Mouse (Mus musculus) liver, postnatal 0 days (tissue): Measurements from ENCODE around the gene Zfp91. TPM values are rescaled to one million over a fixed set of nuclear protein-coding genes. Genes with fewer than 3 reads are reported as not detected.

Experiments used
- ATAC-seq: fragments of 200-750 bp; cut with Nextera tagmentation; 2 replicates; pipeline ENCODE4 v1.8.0; 2017; ENCODE audit warnings: mild to moderate bottlenecking, moderate library complexity
- DNase-seq: peaks from one replicate; pipeline ENCODE4 v3.0.0-alpha.2; 2016
- H3K27ac ChIP-seq: fragments of 300-500 bp; sonication (generic); 2 replicates; pipeline ENCODE4 v1.5.1; 2014; ENCODE audit warnings: antibody characterized with exemption, moderate library complexity, mild to moderate bottlenecking, low read depth
- H3K27me3 ChIP-seq: fragments of 300-500 bp; sonication (generic); 2 replicates; pipeline ENCODE4 v1.6.1; 2014; ENCODE audit warnings: low read length, control low read depth, mixed read lengths; ENCODE audit not compliant: insufficient read depth
- H3K36me3 ChIP-seq: fragments of 300-500 bp; sonication (generic); replicated peaks from 2 replicates; pipeline ENCODE4 v1.6.1; 2014; ENCODE audit warnings: mild to moderate bottlenecking, control low read depth, low read length, moderate library complexity, mixed read lengths; ENCODE audit not compliant: insufficient read depth
- H3K4me1 ChIP-seq: fragments of 300-500 bp; sonication (generic); 2 replicates; pipeline ENCODE4 v1.6.1; 2014; ENCODE audit warnings: antibody characterized with exemption, mild to moderate bottlenecking, control low read depth; ENCODE audit not compliant: insufficient read depth
- H3K4me2 ChIP-seq: fragments of 300-500 bp; sonication (generic); 2 replicates; pipeline ENCODE4 v1.6.1; 2014; ENCODE audit warnings: low read depth, mild to moderate bottlenecking, low read length, moderate library complexity, mixed read lengths
- H3K4me3 ChIP-seq: fragments of 300-500 bp; sonication (generic); 2 replicates; pipeline ENCODE4 v1.5.1; 2014; ENCODE audit warnings: low read depth, low read length
- H3K9ac ChIP-seq: fragments of 300-500 bp; sonication (generic); replicated peaks from 2 replicates; pipeline ENCODE4 v1.6.1; 2014; ENCODE audit warnings: mild to moderate bottlenecking, moderate library complexity
- H3K9me3 ChIP-seq: fragments of 300-500 bp; sonication (generic); 2 replicates; pipeline ENCODE4 v1.6.1; 2016; ENCODE audit warnings: mild to moderate bottlenecking, control low read depth, low read length, mixed read lengths
- CTCF ChIP-seq: sonication (generic); IDR thresholded peaks from 2 replicates; pipeline ENCODE4 v1.5.1; 2016; ENCODE audit warnings: antibody characterized with exemption, low read depth
- EP300 ChIP-seq: IDR thresholded peaks from 2 replicates; pipeline ENCODE4 v1.6.1; 2016; ENCODE audit warnings: antibody characterized with exemption, low read depth, mild to moderate bottlenecking
- WGBS: fragments of 180-500 bp; shearing (Covaris S2); extraction: QIAGEN DNeasy Blood & Tissue Kit; methylation state at CpG from one replicate; pipeline ENCODE4 v1.1.7; 2014; ENCODE audit not compliant: insufficient replicate concordance; 5-methylcytosine and 5-hydroxymethylcytosine counted together
- polyA plus RNA-seq: library from polyadenylated mRNA; unstranded; fragments of >200 nt; fragmentation: Nextera tagmentation; extraction: Ambion mirVana; gene quantifications from 2 replicates; pipeline ENCODE4 v1.2.1, GENCODE M21; 2015

Zfp91 gene
- polyA plus RNA-seq, 1 experiment from 2014 or later: 7.0 TPM

- ATAC-seq (no peak), DNase-seq (no peak)
- Histone ChIP-seq H3K4me3 (no peak overlapping the region), H3K4me2 (no peak overlapping the region), H3K9ac (no peak overlapping the region), H3K27me3 (no peaks in the 10 kb centered on the region), H3K9me3 (no peaks in the 10 kb centered on the region), H3K36me3 (no peaks in the 10 kb centered on the region), H3K27ac (no peak overlapping the region), H3K4me1 (no peaks in the 10 kb centered on the region)
- WGBS: 44% methylated on average over 2 of the region's 2 CpGs
- no peak for TF ChIP-seq EP300
- TF ChIP-seq CTCF: no peak
Observed at GRCm38 (mm10) chr19:12720463-12720862, 75.5 kb downstream of the Zfp91 start.

GRCm38 (mm10) chr19:12719189-12719588 is 76.7 kb downstream of the Zfp91 start:
- WGBS: 70% methylated on average over 6 of the region's 6 CpGs
- Histone ChIP-seq H3K36me3 (no peaks in the 10 kb centered on the region), H3K4me2 (no peak overlapping the region), H3K9ac (no peak overlapping the region), H3K9me3 (no peaks in the 10 kb centered on the region), H3K27me3 (no peaks in the 10 kb centered on the region), H3K27ac (no peak overlapping the region), H3K4me3 (no peak overlapping the region), H3K4me1 (no peaks in the 10 kb centered on the region)
- TF ChIP-seq CTCF: no peak
- no peak for TF ChIP-seq EP300
- no peak for ATAC-seq
- DNase-seq: no peak

Other genes with a start within 250 kb of the Zfp91 start
- 248 and 262 TPM in 2 replicates for gene Gm4952, start 196.2 kb downstream of the Zfp91 start, polyA plus RNA-seq
- gene Glyat, start 162.8 kb downstream of the Zfp91 start, polyA plus RNA-seq: 6.0 and 6.5 TPM in 2 replicates
- not detected in 2 replicates for gene Olfr1442, start 125.7 kb downstream of the Zfp91 start, polyA plus RNA-seq
- not detected in 2 replicates for gene Olfr1443, start 118.0 kb downstream of the Zfp91 start, polyA plus RNA-seq
- gene Keg1, start 100.3 kb downstream of the Zfp91 start, polyA plus RNA-seq: 16.3 and 20.3 TPM in 2 replicates
- 0.23 and 0.52 TPM in 2 replicates for gene Cntf, start 30.5 kb downstream of the Zfp91 start, polyA plus RNA-seq
- 3.1 and 4.1 TPM in 2 replicates for gene Lpxn, start 67 bp upstream of the Zfp91 start, polyA plus RNA-seq
- gene Gm5244, start 50.6 kb upstream of the Zfp91 start, polyA plus RNA-seq: not detected in 2 replicates
- gene Olfr1444, start 61.2 kb upstream of the Zfp91 start, polyA plus RNA-seq: not detected in 2 replicates
- not detected in 2 replicates for gene Olfr1445, start 87.7 kb upstream of the Zfp91 start, polyA plus RNA-seq
- gene Olfr1446, start 97.4 kb upstream of the Zfp91 start, polyA plus RNA-seq: not detected in 2 replicates
- gene Olfr1447, start 107.6 kb upstream of the Zfp91 start, polyA plus RNA-seq: not detected in 2 replicates
- not detected in 2 replicates for gene Olfr1448, start 128.3 kb upstream of the Zfp91 start, polyA plus RNA-seq
- not detected in 2 replicates for gene Olfr1449, start 134.7 kb upstream of the Zfp91 start, polyA plus RNA-seq
- gene Olfr1450, start 154.1 kb upstream of the Zfp91 start, polyA plus RNA-seq: not detected in 2 replicates
- gene Olfr1451, start 198.9 kb upstream of the Zfp91 start, polyA plus RNA-seq: not detected in 2 replicates
- gene Olfr1453, start 232.2 kb upstream of the Zfp91 start, polyA plus RNA-seq: not detected in 2 replicates